Mouse (Mus musculus) kidney, adult 2 months (tissue): Measurements from ENCODE around the gene Rab3b. TPM values are rescaled to one million over a fixed set of nuclear protein-coding genes. Genes with fewer than 3 reads are reported as not detected.

Source experiments
- DNase-seq: peaks from one replicate; pipeline ENCODE4 v3.0.0; 2021
- H3K27ac ChIP-seq: fragments of 200-500 bp; 2 replicates; pipeline ENCODE4 v1.5.1; 2012; ENCODE audit warnings: low read depth, low read length, control low read depth, inconsistent platforms; ENCODE audit not compliant: insufficient read depth
- H3K27me3 ChIP-seq: fragments of 200-500 bp; replicated peaks from 2 replicates; pipeline ENCODE4 v1.6.1; 2012; ENCODE audit warnings: mild to moderate bottlenecking, moderate library complexity, low read length, inconsistent platforms; ENCODE audit not compliant: control insufficient read depth, insufficient read depth
- H3K36me3 ChIP-seq: fragments of 200-500 bp; 2 replicates; pipeline ENCODE4 v1.6.1; 2012; ENCODE audit warnings: mild to moderate bottlenecking, moderate library complexity, low read length, inconsistent platforms; ENCODE audit not compliant: control insufficient read depth, insufficient read depth
- H3K4me1 ChIP-seq: fragments of 200-500 bp; 2 replicates; pipeline ENCODE4 v1.6.1; 2011; ENCODE audit warnings: low read length; ENCODE audit not compliant: control insufficient read depth, insufficient read depth
- H3K4me3 ChIP-seq: fragments of 200-500 bp; 2 replicates; pipeline ENCODE4 v1.5.1; 2011; ENCODE audit warnings: mild to moderate bottlenecking, low read depth, low read length, control low read depth; ENCODE audit not compliant: insufficient read depth
- CTCF ChIP-seq: fragments of 200-500 bp; conservative IDR thresholded peaks from 2 replicates; pipeline ENCODE4 v1.5.1; 2011; ENCODE audit warnings: low read depth, mild to moderate bottlenecking, control low read depth, low read length, moderate library complexity, mixed read lengths; ENCODE audit not compliant: insufficient read depth, insufficient read length
- POLR2A ChIP-seq: fragments of 200-500 bp; IDR thresholded peaks from one replicate; pipeline ENCODE4 v1.6.1; 2011; ENCODE audit warnings: low read depth, low read length, control low read depth
- WGBS: fragments of 180-500 bp; shearing (Covaris S2); methylation state at CpG from one replicate; pipeline ENCODE4 v1.1.7; 2018; 5-methylcytosine and 5-hydroxymethylcytosine counted together
- polyA plus RNA-seq: library from polyadenylated mRNA; depleted of rRNA; stranded (reverse); fragments of >200 nt; gene quantifications from 2 replicates; pipeline ENCODE4 v1.2.3, GENCODE M21; 2012

Rab3b gene
- polyA plus RNA-seq, 1 experiment, result 22.2 TPM

DNA sequence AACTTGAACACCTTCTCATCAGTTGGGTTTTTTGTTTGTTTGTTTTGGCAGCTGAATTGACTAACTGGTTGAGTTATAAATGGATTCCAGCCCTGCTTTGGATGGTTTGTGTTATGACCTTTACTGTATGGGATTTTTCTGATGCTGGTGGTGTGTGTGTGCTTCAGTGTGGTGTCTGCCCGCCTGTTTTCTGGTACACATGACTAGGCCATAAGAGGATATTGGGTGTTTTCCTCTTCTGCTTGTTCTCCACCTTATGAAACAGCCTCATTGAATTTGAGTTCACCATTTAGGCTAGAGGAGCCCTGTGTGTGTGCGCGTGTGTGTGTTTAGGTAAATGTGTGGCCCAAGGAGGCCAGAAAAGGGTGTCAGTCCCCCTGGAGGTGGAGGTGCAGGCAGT, 43.4 kb upstream of the Rab3b start:
- Histone ChIP-seq H3K36me3 (no peaks in the 10 kb centered on the region), H3K4me1 (peaks cover 7% of the 10 kb centered on the region; the same call in 1 of the 2 replicates), H3K27me3 (no peaks in the 10 kb centered on the region), H3K27ac (no peak overlapping the region), H3K4me3 (no peak overlapping the region)
- DNase-seq, result peak; percentile 21
- 44% methylated on average over 3 of the region's 3 CpGs for WGBS
- no peak for TF ChIP-seq POLR2A
- no peak for TF ChIP-seq CTCF

DNA sequence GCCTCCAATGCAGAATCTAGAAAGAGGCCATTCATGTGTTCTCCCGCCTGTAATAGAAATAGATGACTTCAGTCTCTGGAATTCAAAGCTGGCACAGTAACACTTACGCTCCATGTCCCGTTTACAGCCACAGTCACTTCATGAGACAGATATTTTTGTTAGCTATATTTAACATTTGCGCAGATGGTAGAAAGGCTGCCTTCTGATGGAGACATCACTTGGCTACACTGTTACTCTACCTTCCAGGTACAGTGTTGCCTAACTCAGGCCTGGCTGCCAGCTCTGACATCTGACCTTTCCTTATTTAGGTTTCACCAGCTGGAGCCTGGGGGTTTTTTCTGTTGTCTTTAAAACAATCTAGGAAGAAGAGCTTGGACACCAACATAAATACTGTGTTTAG, 40.8 kb upstream of the Rab3b start:
- Histone ChIP-seq H3K27ac (no peak overlapping the region), H3K4me1 (0 out of 2 replicates have a peak, but pooled peaks cover 3% of the 10 kb centered on the region), H3K4me3 (no peak overlapping the region), H3K27me3 (no peaks in the 10 kb centered on the region), H3K36me3 (no peaks in the 10 kb centered on the region)
- DNase-seq, result no peak
- WGBS, result 64% methylated on average over 4 of the region's 4 CpGs
- TF ChIP-seq POLR2A (no peak), CTCF (no peak)

DNA sequence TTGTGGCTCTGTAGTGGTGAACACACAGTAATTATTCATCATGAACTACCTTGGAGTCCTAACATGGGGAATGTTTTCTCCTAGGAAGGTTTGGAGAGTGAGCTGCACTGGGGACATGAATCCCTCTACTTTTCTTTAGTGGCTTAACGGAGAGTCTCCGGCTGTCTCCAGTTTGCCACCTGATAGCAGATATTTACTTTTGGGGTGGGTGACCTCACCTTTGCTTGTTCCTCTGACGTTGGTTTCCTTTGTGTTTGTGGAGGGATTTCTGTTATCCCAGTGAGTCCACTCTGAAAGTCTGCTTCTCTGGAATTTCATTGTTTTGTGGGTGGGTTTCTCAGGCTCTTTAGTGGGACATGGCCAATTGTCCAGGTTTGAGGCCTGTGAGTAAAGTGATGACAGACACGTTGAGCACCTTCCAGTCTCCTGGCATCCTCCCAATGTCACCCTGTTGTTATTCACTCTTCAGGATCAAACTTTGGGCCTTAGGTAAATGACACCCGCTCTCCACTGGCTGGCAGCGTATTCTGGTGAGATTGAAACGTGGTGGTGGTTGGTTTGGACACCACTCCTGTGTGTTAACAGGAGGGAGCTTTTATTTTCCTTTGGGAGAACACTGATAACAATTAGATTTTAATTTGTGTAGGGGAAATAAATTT, 36.8 kb upstream of the Rab3b start:
- no peaks in the 10 kb centered on the region for H3K4me1 ChIP-seq
- 75% methylated on average over 7 of the region's 7 CpGs for WGBS
- no peak overlapping the region for H3K4me3 ChIP-seq
- no peaks in the 10 kb centered on the region for H3K36me3 ChIP-seq
- no peak for DNase-seq
- no peak overlapping the region for H3K27ac ChIP-seq
- no peak for TF ChIP-seq POLR2A
- no peaks in the 10 kb centered on the region for H3K27me3 ChIP-seq

DNA sequence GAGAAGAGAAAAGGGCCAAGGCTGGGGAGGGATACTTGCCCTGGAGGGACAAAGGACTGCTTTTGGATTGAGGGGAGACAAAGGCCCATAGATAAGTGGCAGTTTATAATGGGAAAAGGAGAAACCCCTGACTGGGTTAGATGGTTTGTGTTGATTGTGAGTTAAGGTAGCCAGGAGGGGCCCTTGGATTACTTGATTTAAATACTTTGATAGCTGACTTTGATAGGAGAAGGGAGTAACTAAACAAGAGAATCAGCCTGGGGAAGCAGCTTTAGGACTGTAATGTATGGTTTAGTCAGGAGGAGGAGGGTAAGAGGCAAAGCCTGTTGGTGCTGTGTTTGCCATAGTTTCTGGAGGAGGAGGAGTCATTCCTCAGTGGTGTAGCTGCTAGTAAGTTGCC, 35.5 kb upstream of the Rab3b start:
- Histone ChIP-seq H3K36me3 (no peaks in the 10 kb centered on the region), H3K4me1 (no peaks in the 10 kb centered on the region), H3K27ac (no peak overlapping the region), H3K4me3 (no peak overlapping the region), H3K27me3 (no peaks in the 10 kb centered on the region)
- no peak for TF ChIP-seq CTCF
- TF ChIP-seq POLR2A, result no peak
- no peak for DNase-seq

DNA sequence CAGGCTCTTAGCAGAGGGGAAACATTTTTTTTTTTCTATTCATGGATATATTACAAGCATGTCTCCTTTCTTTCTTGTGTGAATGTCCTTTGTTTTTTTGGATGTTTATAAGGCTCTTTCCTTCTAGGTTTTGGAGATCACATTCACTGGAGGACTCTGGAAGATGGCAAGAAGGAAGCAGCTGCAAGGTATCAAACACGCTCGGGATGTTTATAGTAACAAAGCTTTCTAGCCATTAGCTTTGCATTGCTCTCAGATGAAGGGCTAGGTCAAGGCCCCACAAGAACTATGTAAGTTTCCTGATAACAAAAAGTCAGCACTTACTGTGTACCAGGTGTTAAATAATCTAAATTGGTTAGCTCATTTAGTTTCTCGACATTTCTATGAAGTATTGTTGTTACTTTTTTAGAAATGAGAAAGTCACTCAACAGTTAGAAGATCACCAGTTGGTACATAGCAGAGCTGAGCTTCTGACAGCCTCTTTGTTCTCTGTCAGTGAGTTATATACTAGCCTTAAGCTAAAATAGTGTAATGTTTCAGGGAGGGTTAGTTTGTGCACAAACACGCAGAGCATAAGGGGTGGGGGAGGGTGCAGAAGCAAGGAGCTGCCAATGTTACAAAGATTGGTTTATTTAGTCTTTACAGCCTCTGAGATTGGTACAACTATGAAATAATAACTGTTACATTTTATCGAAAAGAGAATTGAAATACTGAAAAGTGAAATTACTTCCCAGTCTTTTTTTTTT, 32.9 kb upstream of the Rab3b start:
- WGBS, result 51% methylated on average over 5 of the region's 5 CpGs
- Histone ChIP-seq H3K27me3 (no peaks in the 10 kb centered on the region), H3K4me1 (peaks cover 9% of the 10 kb centered on the region), H3K4me3 (no peak overlapping the region), H3K27ac (no peak overlapping the region), H3K36me3 (no peaks in the 10 kb centered on the region)
- DNase-seq, result no peak
- TF ChIP-seq CTCF, result no peak
- TF ChIP-seq POLR2A, result no peak

DNA sequence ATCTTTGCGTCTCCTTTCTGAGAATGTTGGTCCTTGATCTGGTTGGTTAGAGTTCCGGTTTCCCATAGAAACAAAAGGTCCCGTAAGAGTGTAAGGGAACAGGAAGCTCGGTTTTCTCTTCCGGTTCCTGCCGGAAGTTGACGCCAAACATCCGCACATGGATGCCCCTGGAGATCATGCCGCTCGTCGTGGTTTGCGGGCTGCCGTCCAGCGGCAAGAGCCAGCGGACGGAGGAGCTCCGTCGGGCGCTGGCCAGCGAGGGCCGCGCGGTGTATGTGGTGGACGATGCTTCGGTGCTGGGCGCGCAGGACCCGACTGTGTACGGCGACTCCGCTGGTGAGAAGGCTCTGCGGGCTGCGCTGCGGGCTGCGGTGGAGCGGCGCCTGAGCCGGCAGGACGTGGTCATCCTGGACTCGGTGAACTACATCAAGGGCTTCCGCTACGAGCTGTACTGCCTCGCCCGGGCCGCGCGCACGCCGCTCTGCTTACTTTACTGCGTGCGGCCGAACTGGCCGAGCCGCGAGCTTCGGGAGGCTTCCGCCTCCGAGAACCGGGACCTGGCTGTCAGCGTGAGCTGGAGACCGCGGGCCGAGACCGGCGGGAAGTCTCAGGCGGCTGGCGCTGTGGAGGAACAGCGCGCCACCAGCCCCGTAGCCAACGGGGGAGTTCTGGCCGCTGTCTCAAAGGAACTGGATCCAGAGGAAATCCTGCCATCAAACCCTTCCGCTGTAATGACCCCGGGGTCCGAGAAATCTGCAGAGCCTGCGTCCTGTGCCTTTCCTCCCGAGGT, 31.0 kb upstream of the Rab3b start, which contains the start of gene Kti12:
Kti12 (plus strand) TSS at position 71 of the 790 bp plus-strand sequence.
- H3K4me3 ChIP-seq, result peak within 1 kb of the TSS; percentile 99
- H3K27ac ChIP-seq, result peak within 1 kb of the TSS; percentile 87
- under 1% methylated on average over 76 of the region's 77 CpGs for WGBS

DNA sequence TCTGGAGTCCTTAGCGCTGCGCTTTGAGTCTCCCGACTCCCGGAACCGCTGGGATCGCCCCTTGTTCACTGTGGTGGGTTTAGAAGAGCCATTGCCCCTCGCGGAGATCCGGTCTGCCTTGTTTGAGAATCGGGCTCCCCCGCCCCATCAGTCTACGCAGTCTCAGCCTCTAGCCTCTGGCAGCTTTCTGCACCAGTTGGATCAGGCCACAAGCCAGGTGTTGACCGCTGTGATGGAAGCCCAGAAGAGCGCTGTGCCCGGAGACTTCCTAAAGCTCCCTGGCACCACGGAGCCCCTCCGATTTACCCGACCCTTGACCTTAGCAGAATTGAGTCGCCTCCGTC, 30.4 kb upstream of the Rab3b start, which contains the start of gene A730015C16Rik:
A730015C16Rik (minus strand) TSS at position 115 of the 344 bp plus-strand sequence.
- peak within 1 kb of the TSS; percentile 99 for H3K4me3 ChIP-seq
- no peak for DNase-seq
- WGBS, result 2% methylated on average over 20 of the region's 20 CpGs
- TF ChIP-seq POLR2A (no peak), CTCF (no peak)
- no peaks in the 10 kb centered on the region for H3K27me3 ChIP-seq
- no peaks in the 10 kb centered on the region; the same call in 1 of the 2 replicates for H3K36me3 ChIP-seq
- peaks cover 9% of the 10 kb centered on the region for H3K4me1 ChIP-seq
- H3K27ac ChIP-seq, result peak within 1 kb of the TSS; percentile 87

More for the DNA sequence above, 31.0 kb upstream of the Rab3b start, which contains the start of gene Kti12:
- no peaks in the 10 kb centered on the region for H3K27me3 ChIP-seq
- TF ChIP-seq POLR2A (peak; percentile 47), CTCF (no peak)
- DNase-seq, result peak; percentile 93
- peaks cover 9% of the 10 kb centered on the region for H3K4me1 ChIP-seq
- H3K36me3 ChIP-seq, result no peaks in the 10 kb centered on the region
